Mouse (Mus musculus): ENCODE results near the gene Jup. TPM values are rescaled to one million over a fixed set of nuclear protein-coding genes. Genes with fewer than 3 reads are reported as not detected.
"Not testable (repeated sequence)": the region's sequence is repeated elsewhere in the genome, so short reads cannot be mapped to it uniquely, and the experiment has no call there.

The Jup gene
- polyA plus RNA-seq, 1 experiment from 2014 or later, result 37.6 TPM

- H3K9me3 ChIP-seq, result no peaks in the 10 kb centered on the region
- H3K4me3 ChIP-seq (replicated peaks), result no peak overlapping the region
- no peaks in the 10 kb centered on the region for H3K36me3 ChIP-seq (replicated peaks)
- 0 out of 2 replicates have a peak, but pooled peaks cover 3% of the 10 kb centered on the region for H3K27me3 ChIP-seq
- peak overlapping the region; percentile 19; the same call in 1 of the 2 replicates for H3K27ac ChIP-seq
- no peak for ATAC-seq (ENCODE audit: low FRiP score)
- H3K9ac ChIP-seq, result no peak overlapping the region
- peaks cover 44% of the 10 kb centered on the region for H3K4me1 ChIP-seq
- whole genome bisulfite sequencing, result 52% methylated on average over 16 of the region's 16 CpGs
- H3K4me2 ChIP-seq, result no peak overlapping the region
These were observed 67.3 kb downstream of the Jup start for GRCm38 (mm10) chr11:100330235-100330634.

DNA sequence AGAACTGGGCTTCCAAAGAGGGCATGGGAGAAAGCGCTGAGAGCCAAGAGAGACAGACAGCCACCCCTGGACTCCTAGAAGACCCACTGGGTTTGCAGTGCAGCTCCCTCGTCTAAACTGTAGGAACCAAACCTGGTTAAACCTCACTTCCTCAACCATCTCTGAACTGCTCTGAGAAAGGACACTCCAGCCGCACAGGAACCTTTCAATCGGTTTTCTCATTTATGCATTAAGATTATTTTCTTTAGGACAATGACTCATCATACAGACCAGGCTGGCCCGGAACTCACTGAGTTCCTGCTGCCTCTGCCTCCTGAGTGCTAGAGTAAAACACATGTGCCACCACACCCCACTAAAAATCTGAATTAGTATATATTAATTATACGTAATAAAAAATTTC is 69.8 kb downstream of the Jup start:
- H3K9me3 ChIP-seq, result no peaks in the 10 kb centered on the region
- H3K4me2 ChIP-seq, result no peak overlapping the region
- no peak for ATAC-seq (ENCODE audit: low FRiP score)
- WGBS, result 91% methylated on average over 6 of the region's 6 CpGs
- peaks cover 28% of the 10 kb centered on the region for H3K4me1 ChIP-seq
- H3K27me3 ChIP-seq, result no peaks in the 10 kb centered on the region
- H3K27ac ChIP-seq, result 0 out of 2 replicates have a peak overlapping the region, but pooled peaks have one; percentile 3
- H3K9ac ChIP-seq, result no peak overlapping the region
- no peaks in the 10 kb centered on the region; the same call in 1 of the 2 replicates for H3K36me3 ChIP-seq (replicated peaks)
- no peak overlapping the region for H3K4me3 ChIP-seq (replicated peaks)

GRCm38 (mm10) chr11:100327316-100327715 is 70.2 kb downstream of the Jup start:
- Histone ChIP-seq H3K4me2 (no peak overlapping the region), H3K36me3 (replicated peaks) (peaks cover 4% of the 10 kb centered on the region), H3K4me3 (replicated peaks) (no peak overlapping the region), H3K9ac (no peak overlapping the region), H3K4me1 (peaks cover 23% of the 10 kb centered on the region), H3K27me3 (no peaks in the 10 kb centered on the region), H3K27ac (peak overlapping the region; percentile 50; the same call in 1 of the 2 replicates), H3K9me3 (no peaks in the 10 kb centered on the region)
- ATAC-seq (ENCODE audit: low FRiP score), result no peak
- WGBS, result 75% methylated on average over 11 of the region's 11 CpGs

DNA sequence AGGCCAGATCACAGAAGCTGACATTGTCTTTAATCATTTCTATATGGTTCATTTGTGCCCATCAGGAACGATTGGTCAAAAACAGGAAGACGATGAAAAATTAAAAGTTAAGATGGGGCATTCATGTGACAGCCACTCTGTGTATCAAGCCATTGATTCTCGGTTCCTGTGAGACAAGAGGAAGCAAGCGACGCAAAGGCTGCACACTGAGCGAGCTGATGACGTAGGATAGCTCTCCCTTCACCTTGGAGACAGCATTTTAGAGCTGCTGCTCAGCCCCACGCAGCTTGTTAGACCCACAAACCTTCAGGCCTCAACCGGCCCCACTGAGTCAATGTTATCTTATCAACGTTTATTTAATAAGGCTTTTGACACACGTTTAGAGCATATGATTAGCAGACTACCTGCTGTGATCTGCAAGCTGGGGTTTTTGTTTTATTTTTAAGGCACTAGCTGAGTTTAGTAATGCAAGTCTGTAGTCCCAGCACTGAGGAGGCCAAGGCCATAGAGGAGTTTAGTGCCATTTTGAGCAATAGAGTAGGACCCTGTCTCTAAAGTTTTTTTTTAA is 72.4 kb downstream of the Jup start:
- no peaks in the 10 kb centered on the region for H3K9me3 ChIP-seq
- peaks cover 20% of the 10 kb centered on the region for H3K36me3 ChIP-seq (replicated peaks)
- peaks cover 19% of the 10 kb centered on the region for H3K4me1 ChIP-seq
- H3K9ac ChIP-seq, result no peak overlapping the region
- ATAC-seq (ENCODE audit: low FRiP score), result no peak
- WGBS, result 79% methylated on average over 11 of the region's 11 CpGs
- no peaks in the 10 kb centered on the region for H3K27me3 ChIP-seq
- no peak overlapping the region for H3K4me2 ChIP-seq
- no peak overlapping the region for H3K27ac ChIP-seq
- no peak overlapping the region for H3K4me3 ChIP-seq (replicated peaks)

DNA sequence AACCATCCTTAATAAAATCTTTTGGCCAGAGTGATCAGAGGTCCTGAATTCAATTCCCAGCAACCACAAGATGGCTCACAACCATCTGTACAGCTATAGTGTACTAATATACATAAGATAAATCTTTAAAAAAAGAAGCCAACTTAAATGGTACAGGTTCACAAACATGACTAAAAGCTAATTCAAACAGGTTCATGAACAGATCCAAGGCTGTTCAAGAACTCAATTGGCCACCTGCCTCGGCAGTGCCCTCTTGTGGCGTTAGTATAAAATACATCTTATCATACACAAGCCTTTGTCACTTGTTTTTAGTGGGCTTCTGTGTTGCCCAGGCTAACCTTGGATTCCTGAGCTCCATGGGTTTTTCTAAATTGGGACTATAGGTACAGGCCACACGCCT is 74.0 kb downstream of the Jup start:
- ATAC-seq (ENCODE audit: low FRiP score), result no peak
- Histone ChIP-seq H3K36me3 (replicated peaks) (peaks cover 20% of the 10 kb centered on the region), H3K27ac (no peak overlapping the region), H3K9me3 (no peaks in the 10 kb centered on the region), H3K9ac (no peak overlapping the region), H3K4me3 (replicated peaks) (no peak overlapping the region), H3K4me1 (peaks cover 15% of the 10 kb centered on the region), H3K27me3 (no peaks in the 10 kb centered on the region), H3K4me2 (no peak overlapping the region)
- 12% methylated on average over 3 of the region's 3 CpGs for WGBS

- Histone ChIP-seq H3K9me3 (no peaks in the 10 kb centered on the region), H3K9ac (no peak overlapping the region), H3K4me2 (no peak overlapping the region), H3K27me3 (no peaks in the 10 kb centered on the region), H3K4me1 (peaks cover 15% of the 10 kb centered on the region), H3K4me3 (replicated peaks) (no peak overlapping the region), H3K36me3 (replicated peaks) (peaks cover 20% of the 10 kb centered on the region), H3K27ac (no peak overlapping the region)
- 59% methylated on average over 3 of the region's 3 CpGs for WGBS
- no peak for ATAC-seq (ENCODE audit: low FRiP score)
These were observed 74.8 kb downstream of the Jup start for GRCm38 (mm10) chr11:100322591-100323258.

GRCm38 (mm10) chr11:100321479-100322305 is 75.9 kb downstream of the Jup start:
- WGBS, result 82% methylated on average over 7 of the region's 7 CpGs
- Histone ChIP-seq H3K4me2 (peak overlapping the region; percentile 22; the same call in 1 of the 2 replicates), H3K4me3 (replicated peaks) (0 out of 2 replicates have a peak overlapping the region, but pooled peaks have one; percentile 1)

GRCm38 (mm10) chr11:100320701-100321410 is 76.7 kb downstream of the Jup start:
- Histone ChIP-seq H3K36me3 (replicated peaks) (peaks cover 20% of the 10 kb centered on the region), H3K4me2 (peak overlapping the region; percentile 80), H3K4me3 (replicated peaks) (peak overlapping the region; percentile 84), H3K9ac (peak overlapping the region; percentile 97), H3K27ac (peak overlapping the region; percentile 98), H3K4me1 (peaks cover 11% of the 10 kb centered on the region)
- H3K9me3 ChIP-seq; H3K27me3 ChIP-seq; ATAC-seq (ENCODE audit: low FRiP score): not testable (repeated sequence)
- 16% methylated on average over 11 of the region's 11 CpGs for WGBS

More at GRCm38 (mm10) chr11:100321479-100322305, 75.9 kb downstream of the Jup start:
- H3K27me3 ChIP-seq; H3K9me3 ChIP-seq; ATAC-seq (ENCODE audit: low FRiP score); H3K27ac ChIP-seq; H3K9ac ChIP-seq: not testable (repeated sequence)
- Histone ChIP-seq H3K36me3 (replicated peaks) (peaks cover 20% of the 10 kb centered on the region), H3K4me1 (peaks cover 11% of the 10 kb centered on the region)

GRCm38 (mm10) chr11:100320172-100320630 is 77.4 kb downstream of the Jup start:
- peak overlapping the region; percentile 84 for H3K4me3 ChIP-seq (replicated peaks)
- H3K4me2 ChIP-seq, result peak overlapping the region; percentile 80
- H3K36me3 ChIP-seq (replicated peaks), result peaks cover 20% of the 10 kb centered on the region
- WGBS, result under 1% methylated on average over 40 of the region's 40 CpGs
- H3K9ac ChIP-seq, result peak overlapping the region; percentile 97
- H3K9me3 ChIP-seq, result no peaks in the 10 kb centered on the region
- peak overlapping the region; percentile 98 for H3K27ac ChIP-seq
- ATAC-seq (ENCODE audit: low FRiP score), result peak; percentile 85
- H3K27me3 ChIP-seq, result no peaks in the 10 kb centered on the region
- peaks cover 11% of the 10 kb centered on the region for H3K4me1 ChIP-seq

DNA sequence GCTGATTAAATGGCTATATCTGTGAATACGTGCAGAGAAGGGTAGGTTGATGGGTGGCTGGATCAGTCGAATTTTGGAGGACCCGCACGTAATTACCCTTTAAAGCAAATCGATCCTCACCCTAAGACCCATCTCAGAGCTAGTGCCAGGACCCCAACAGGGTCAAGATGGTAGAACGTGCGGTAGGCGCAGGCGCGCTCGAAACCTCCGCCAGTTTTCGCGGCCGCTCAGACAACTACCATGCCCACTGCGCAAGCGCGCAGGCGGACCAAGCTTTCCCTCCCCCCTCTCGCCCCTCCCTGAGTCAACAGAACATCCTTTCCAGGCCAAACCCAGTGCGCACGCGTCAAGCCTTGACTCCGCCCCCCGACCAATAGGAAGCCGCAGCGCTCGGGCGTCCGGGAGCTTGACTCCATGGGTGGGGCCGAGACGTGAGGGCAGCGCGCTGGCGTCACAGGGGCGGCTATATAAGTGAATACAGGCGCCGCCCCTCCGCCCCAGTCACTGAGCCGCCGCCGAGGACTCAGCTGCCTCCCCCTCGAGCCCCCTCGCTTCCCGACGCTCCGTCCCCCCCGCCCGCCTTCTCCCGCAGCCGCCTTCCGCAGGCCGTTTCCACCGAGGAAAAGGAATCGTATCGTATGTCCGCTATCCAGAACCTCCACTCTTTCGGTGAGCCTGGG is 77.9 kb downstream of the Jup start, which contains the start of gene Eif1:
Gene Eif1, plus strand, starts transcription at position 394 of the 680 bp plus-strand sequence.
- 1% methylated on average over 57 of the region's 58 CpGs for WGBS
- peaks cover 20% of the 10 kb centered on the region for H3K36me3 ChIP-seq (replicated peaks)
- H3K4me1 ChIP-seq, result peaks cover 11% of the 10 kb centered on the region
- H3K27me3 ChIP-seq, result no peaks in the 10 kb centered on the region
- no peaks in the 10 kb centered on the region for H3K9me3 ChIP-seq
- H3K4me3 ChIP-seq (replicated peaks), result peak within 1 kb of the TSS; percentile 84
- peak within 1 kb of the TSS; percentile 80 for H3K4me2 ChIP-seq
- peak within 1 kb of the TSS; percentile 97 for H3K9ac ChIP-seq
- peak within 1 kb of the TSS; percentile 98 for H3K27ac ChIP-seq
- ATAC-seq (ENCODE audit: low FRiP score), result peak; percentile 93

Data from forebrain, embryonic 12.5 days (tissue).